ENCODE assay signal across 10 mouse cellular contexts in the genomic region with DNA sequence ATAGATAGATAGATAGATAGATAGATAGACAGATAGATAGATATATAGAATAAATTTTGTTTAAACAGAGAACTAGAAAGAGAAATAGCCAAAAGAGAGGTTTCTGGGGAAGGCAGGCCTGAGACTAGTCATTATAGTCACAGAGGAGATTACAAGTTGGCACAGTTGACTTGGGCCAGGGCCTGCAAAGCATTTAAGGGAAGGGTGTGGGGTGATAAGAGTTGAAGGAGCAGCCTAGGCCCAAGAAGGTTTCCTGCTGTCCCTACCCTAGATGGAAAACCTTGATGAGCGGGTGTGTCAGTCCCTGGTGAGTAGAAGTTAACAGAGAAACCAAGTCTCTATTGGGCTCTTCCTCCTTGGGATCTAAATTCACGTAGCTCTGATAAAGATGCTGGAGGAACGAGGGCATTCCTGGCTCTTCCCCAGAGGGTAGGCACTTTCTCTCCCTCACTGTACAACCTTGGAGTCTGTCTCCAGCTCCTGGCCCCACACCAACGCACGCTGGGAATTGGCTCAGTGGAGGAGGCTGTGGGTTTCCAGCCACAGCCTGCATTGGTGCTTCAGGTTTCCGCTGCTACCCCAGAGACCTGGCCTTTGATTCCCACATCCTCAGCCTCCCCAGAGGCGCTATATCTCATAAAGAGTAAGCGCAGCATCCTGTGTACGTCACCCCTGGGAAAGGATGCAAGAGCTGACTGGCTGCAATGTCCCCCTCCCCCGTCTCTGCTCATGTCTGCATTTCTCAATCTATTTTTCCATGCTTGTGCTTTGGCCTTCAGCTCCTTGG. TPM values are rescaled to one million over a fixed set of nuclear protein-coding genes. Genes with fewer than 3 reads are reported as not detected.
DNase-seq lines count a peak whose midpoint lies in the region; ATAC-seq and TF ChIP-seq lines count a peak whose summit lies in the region.
"Had no signal": no experiment of that assay in that cellular context is flagged by ENCODE, and none has a peak within 500 bp of the region (broad histone marks: within the 10 kb centered on the region; RNA-seq: fewer than 3 reads in every experiment).

No protein-coding gene starts in this region.

- H3K27ac ChIP-seq in hindbrain, postnatal 0 days: no peak overlapping the region
- H3K27ac ChIP-seq in hindbrain, embryonic 12.5 days: no peak overlapping the region
- H3K27ac ChIP-seq in hindbrain, embryonic 10.5 days: no peak overlapping the region
- H3K27ac ChIP-seq: embryonic facial prominence, embryonic 12.5 days had no signal

- no peaks in the 10 kb centered on the region for H3K4me1 ChIP-seq in hindbrain, postnatal 0 days (ENCODE audit: insufficient read depth, low read length)
- 0 out of 2 replicates have a peak, but pooled peaks cover 3% of the 10 kb centered on the region for H3K4me1 ChIP-seq in hindbrain, embryonic 12.5 days
- H3K4me1 ChIP-seq in hindbrain, embryonic 10.5 days (replicated peaks): 0 out of 2 replicates have a peak, but pooled peaks cover 5% of the 10 kb centered on the region
- H3K4me1 ChIP-seq: embryonic facial prominence, embryonic 12.5 days had no signal

- H3K9me3 ChIP-seq in hindbrain, postnatal 0 days (ENCODE audit: low read length): no peaks in the 10 kb centered on the region
- no peaks in the 10 kb centered on the region for H3K9me3 ChIP-seq in hindbrain, embryonic 12.5 days (replicated peaks)
- no peaks in the 10 kb centered on the region for H3K9me3 ChIP-seq in hindbrain, embryonic 10.5 days
- H3K9me3 ChIP-seq: embryonic facial prominence, embryonic 12.5 days had no signal

- peak; percentile 24 for DNase-seq in hindbrain, postnatal 0 days (ENCODE audit: low spot score)
- DNase-seq in T-cell, adult 2 months (ENCODE audit: low spot score): peak; percentile 90
- DNase-seq in cerebellum, postnatal 36 days: peak; percentile 87
- peak; percentile 91 for DNase-seq in naive thymus-derived CD4-positive, alpha-beta T cell, adult 2 months (ENCODE audit: low read depth)
- DNase-seq in hindbrain, embryonic 10.5 days (ENCODE audit: low spot score): no peak
- no peak for DNase-seq in spleen, postnatal 14 days (ENCODE audit: low spot score in 2 of 2)
- DNase-seq: adrenal gland, postnatal 25 days had no signal

- H3K4me2 ChIP-seq in hindbrain, postnatal 0 days (ENCODE audit: low read depth, low read length): no peak overlapping the region
- no peak overlapping the region for H3K4me2 ChIP-seq in hindbrain, embryonic 12.5 days (replicated peaks)
- H3K4me2 ChIP-seq: embryonic facial prominence, embryonic 12.5 days had no signal

- no peak overlapping the region for H3K9ac ChIP-seq in hindbrain, postnatal 0 days (replicated peaks; ENCODE audit: low read length)
- H3K9ac ChIP-seq in hindbrain, embryonic 12.5 days: no peak overlapping the region
- H3K9ac ChIP-seq: embryonic facial prominence, embryonic 12.5 days had no signal

- no peak for TF ChIP-seq CTCF in hindbrain, postnatal 0 days (IDR thresholded peaks at IDR 0.05; ENCODE audit: low read depth)

- ATAC-seq in hindbrain, postnatal 0 days: no peak
- no peak for ATAC-seq in hindbrain, embryonic 12.5 days (ENCODE audit: low FRiP score)
- ATAC-seq in erythroblast, adult 5-6 weeks (replicated peaks; ENCODE audit: low FRiP score, poor library complexity, severe bottlenecking): no peak

- H3K4me3 ChIP-seq in hindbrain, postnatal 0 days (ENCODE audit: low read length): no peak overlapping the region
- no peak overlapping the region for H3K4me3 ChIP-seq in hindbrain, embryonic 12.5 days
- no peak overlapping the region for H3K4me3 ChIP-seq in hindbrain, embryonic 10.5 days
- H3K4me3 ChIP-seq: embryonic facial prominence, embryonic 12.5 days had no signal

- H3K36me3 ChIP-seq in hindbrain, postnatal 0 days (ENCODE audit: insufficient read depth, low read length): no peaks in the 10 kb centered on the region
- H3K36me3 ChIP-seq in hindbrain, embryonic 12.5 days: no peaks in the 10 kb centered on the region
- no peaks in the 10 kb centered on the region for H3K36me3 ChIP-seq in hindbrain, embryonic 10.5 days
- H3K36me3 ChIP-seq: embryonic facial prominence, embryonic 12.5 days had no signal

- H3K27me3 ChIP-seq in hindbrain, postnatal 0 days (ENCODE audit: insufficient read depth, low read length): no peaks in the 10 kb centered on the region
- H3K27me3 ChIP-seq in hindbrain, embryonic 12.5 days: no peaks in the 10 kb centered on the region
- H3K27me3 ChIP-seq in hindbrain, embryonic 10.5 days (ENCODE audit: insufficient read depth, poor library complexity, severe bottlenecking): no peaks in the 10 kb centered on the region
- H3K27me3 ChIP-seq: embryonic facial prominence, embryonic 12.5 days had no signal

- 58% methylated on average over 10 of the region's 10 CpGs for WGBS in hindbrain, postnatal 0 days
- 77% methylated on average over 10 of the region's 10 CpGs for WGBS in hindbrain, embryonic 12.5 days
- WGBS in hindbrain, embryonic 10.5 days: 79% methylated on average over 10 of the region's 10 CpGs

RNA-seq across cellular contexts. Expression of gene Cd4, which starts 3.1 kb away (rescaled TPM):
- total RNA-seq in hindbrain, postnatal 0 days (2014; rRNA removed): 0.05 TPM in 1 of 2 replicates, not detected in the other
- 0.13 and 0.18 TPM in 2 replicates for polyA plus RNA-seq in hindbrain, postnatal 0 days (2015; fragmentation: Nextera tagmentation; extraction: Ambion mirVana)
- polyA plus RNA-seq in hindbrain, embryonic 12.5 days (2016; fragmentation: Nextera tagmentation; extraction: Ambion mirVana): 0.06 TPM in 1 of 2 replicates, not detected in the other
- total RNA-seq in erythroblast, adult 5-6 weeks (2015; ENCODE audit: low replicate concordance): 6.3 and 6.9 TPM in 2 replicates
- total RNA-seq in erythroblast, adult 5-6 weeks (2017; ENCODE audit: low replicate concordance): 0.70 and 0.94 TPM in 2 replicates
- polyA plus RNA-seq in hindbrain, embryonic 10.5 days (2016; fragmentation: Nextera tagmentation; extraction: Ambion mirVana): not detected in 2 replicates

RNA-seq across cellular contexts. Expression of gene Gpr162, which starts 21.1 kb away (rescaled TPM):
- 193 and 194 TPM in 2 replicates for total RNA-seq in hindbrain, postnatal 0 days (2014; rRNA removed)
- polyA plus RNA-seq in hindbrain, postnatal 0 days (2015; fragmentation: Nextera tagmentation; extraction: Ambion mirVana): 30.1 and 31.9 TPM in 2 replicates
- 11.3 and 12.7 TPM in 2 replicates for polyA plus RNA-seq in hindbrain, embryonic 12.5 days (2016; fragmentation: Nextera tagmentation; extraction: Ambion mirVana)
- not detected in 2 replicates for total RNA-seq in erythroblast, adult 5-6 weeks (2015; ENCODE audit: low replicate concordance)
- total RNA-seq in erythroblast, adult 5-6 weeks (2017; ENCODE audit: low replicate concordance): not detected in 2 replicates
- 2.3 and 5.0 TPM in 2 replicates for polyA plus RNA-seq in hindbrain, embryonic 10.5 days (2016; fragmentation: Nextera tagmentation; extraction: Ambion mirVana)

RNA-seq across cellular contexts. Expression of gene Lag3, which starts 26.6 kb away (rescaled TPM):
- total RNA-seq in hindbrain, postnatal 0 days (2014; rRNA removed): 1.8 and 2.2 TPM in 2 replicates
- polyA plus RNA-seq in hindbrain, postnatal 0 days (2015; fragmentation: Nextera tagmentation; extraction: Ambion mirVana): 3.3 and 3.6 TPM in 2 replicates
- polyA plus RNA-seq in hindbrain, embryonic 12.5 days (2016; fragmentation: Nextera tagmentation; extraction: Ambion mirVana): 1.9 and 2.1 TPM in 2 replicates
- total RNA-seq in erythroblast, adult 5-6 weeks (2015; ENCODE audit: low replicate concordance): 1.0 and 2.7 TPM in 2 replicates
- total RNA-seq in erythroblast, adult 5-6 weeks (2017; ENCODE audit: low replicate concordance): 0.51 TPM in 1 of 2 replicates, not detected in the other
- polyA plus RNA-seq in hindbrain, embryonic 10.5 days (2016; fragmentation: Nextera tagmentation; extraction: Ambion mirVana): 1.1 and 1.3 TPM in 2 replicates

RNA-seq across cellular contexts. Expression of gene P3h3, which starts 27.4 kb away (rescaled TPM):
- total RNA-seq in hindbrain, postnatal 0 days (2014; rRNA removed): 71.3 and 79.5 TPM in 2 replicates
- polyA plus RNA-seq in hindbrain, postnatal 0 days (2015; fragmentation: Nextera tagmentation; extraction: Ambion mirVana): 11.3 and 12.0 TPM in 2 replicates
- polyA plus RNA-seq in hindbrain, embryonic 12.5 days (2016; fragmentation: Nextera tagmentation; extraction: Ambion mirVana): 34.5 and 39.6 TPM in 2 replicates
- not detected in 2 replicates for total RNA-seq in erythroblast, adult 5-6 weeks (2015; ENCODE audit: low replicate concordance)
- total RNA-seq in erythroblast, adult 5-6 weeks (2017; ENCODE audit: low replicate concordance): 1.1 and 1.2 TPM in 2 replicates
- 12.6 and 13.4 TPM in 2 replicates for polyA plus RNA-seq in hindbrain, embryonic 10.5 days (2016; fragmentation: Nextera tagmentation; extraction: Ambion mirVana)

RNA-seq across cellular contexts. Expression of gene Ptms, which starts 35.0 kb away (rescaled TPM):
- total RNA-seq in hindbrain, postnatal 0 days (2014; rRNA removed): 913 and 1,024 TPM in 2 replicates
- 767 and 773 TPM in 2 replicates for polyA plus RNA-seq in hindbrain, postnatal 0 days (2015; fragmentation: Nextera tagmentation; extraction: Ambion mirVana)
- 637 and 707 TPM in 2 replicates for polyA plus RNA-seq in hindbrain, embryonic 12.5 days (2016; fragmentation: Nextera tagmentation; extraction: Ambion mirVana)
- 26.1 and 31.3 TPM in 2 replicates for total RNA-seq in erythroblast, adult 5-6 weeks (2015; ENCODE audit: low replicate concordance)
- total RNA-seq in erythroblast, adult 5-6 weeks (2017; ENCODE audit: low replicate concordance): 12.0 and 21.8 TPM in 2 replicates
- polyA plus RNA-seq in hindbrain, embryonic 10.5 days (2016; fragmentation: Nextera tagmentation; extraction: Ambion mirVana): 271 and 416 TPM in 2 replicates

Comparison
In these comparisons a context has a peak if more than half of its experiments do, and no peak if none do; other contexts are left out.
1. DNase-seq: peak in hindbrain, postnatal 0 days (single experiment), T-cell, adult 2 months (single experiment), cerebellum, postnatal 36 days (2 of 2) and naive thymus-derived CD4-positive, alpha-beta T cell, adult 2 months (single experiment); none in hindbrain, embryonic 10.5 days (single experiment) and spleen, postnatal 14 days (0 of 2).